Mouse (Mus musculus) CH12.LX (cell line): ENCODE results near the gene Gkn3. TPM values are rescaled to one million over a fixed set of nuclear protein-coding genes. Genes with fewer than 3 reads are reported as not detected.
A peak's percentile ranks its signal among the peaks of the same experiment; 100 is the strongest.

ENCODE experiments used
- DNase-seq: peaks from one replicate; pipeline ENCODE4 v3.0.0-alpha.2; 2013; ENCODE audit errors: extremely low read depth
- H3K27ac ChIP-seq: 2 replicates; pipeline ENCODE4 v1.5.1; 2012; ENCODE audit warnings: low read depth, mild to moderate bottlenecking, control low read depth, moderate library complexity; ENCODE audit not compliant: insufficient read depth
- H3K27me3 ChIP-seq: replicated peaks from 2 replicates; pipeline ENCODE3; 2012; ENCODE audit warnings: inconsistent platforms
- H3K36me3 ChIP-seq, 2 experiments: replicated peaks in 1 of 2; 2 replicates each; pipeline versions ENCODE3 to v1.6.1; 2012; ENCODE audit warnings: inconsistent platforms in 1 of 2, low read length in 1 of 2, mild to moderate bottlenecking in 1 of 2, mixed read lengths in 1 of 2, moderate library complexity in 1 of 2; ENCODE audit not compliant: control insufficient read depth in 1 of 2, insufficient read depth in 1 of 2
- H3K4me1 ChIP-seq, 2 experiments: 2 replicates each; pipeline ENCODE4 v1.6.1; 2012; ENCODE audit warnings: inconsistent platforms in 1 of 2, moderate library complexity in 1 of 2; ENCODE audit not compliant: insufficient read depth in 2 of 2, control insufficient read depth in 1 of 2
- H3K4me2 ChIP-seq: 2 replicates; pipeline ENCODE4 v1.6.1; 2012; ENCODE audit warnings: low read depth, mild to moderate bottlenecking, control low read depth; ENCODE audit not compliant: poor library complexity, insufficient read depth, severe bottlenecking
- H3K4me3 ChIP-seq, 3 experiments: fragments of 150-350 bp in 1 of 3; sonication (generic) in 1 of 3; replicated peaks in 1 of 3; 2 replicates each; pipeline versions ENCODE3 to v1.5.1; 2011 to 2012; ENCODE audit warnings: low read depth in 2 of 3, low read length in 2 of 3, mild to moderate bottlenecking in 2 of 3, moderate library complexity in 2 of 3, control low read depth in 1 of 3, improper control_type of control experiment in 1 of 3, inconsistent platforms in 1 of 3, mixed read lengths in 1 of 3; ENCODE audit not compliant: poor library complexity in 1 of 3
- H3K79me2 ChIP-seq: replicated peaks from 2 replicates; pipeline ENCODE4 v1.6.1; 2012; ENCODE audit warnings: mild to moderate bottlenecking, moderate library complexity; ENCODE audit not compliant: control insufficient read depth, poor library complexity, insufficient read depth, severe bottlenecking; ENCODE audit errors: extremely low read depth
- H3K9ac ChIP-seq: 2 replicates; pipeline ENCODE4 v1.6.1; 2012; ENCODE audit warnings: low read depth, mild to moderate bottlenecking, control low read depth, moderate library complexity; ENCODE audit not compliant: insufficient read depth
- H3K9me3 ChIP-seq: replicated peaks from 2 replicates; pipeline ENCODE3; 2012; ENCODE audit warnings: low read length, inconsistent platforms, mixed read lengths
- CHD2 ChIP-seq: IDR thresholded peaks from 2 replicates; pipeline ENCODE4 v1.6.1; 2011; ENCODE audit warnings: low read length, improper control_type of control experiment
- ELF1 ChIP-seq: IDR thresholded peaks from 2 replicates; pipeline ENCODE4 v1.6.1; 2014; ENCODE audit warnings: low read depth, mild to moderate bottlenecking, inconsistent platforms, low read length, improper control_type of control experiment
- ETS1 ChIP-seq: conservative IDR thresholded peaks from 2 replicates; pipeline ENCODE4 v1.6.1; 2012; ENCODE audit warnings: low read depth, mild to moderate bottlenecking, inconsistent platforms, low read length, improper control_type of control experiment, moderate library complexity
- MAFK ChIP-seq: IDR thresholded peaks from 2 replicates; pipeline ENCODE4 v1.6.1; 2011; ENCODE audit warnings: low read length, improper control_type of control experiment; ENCODE audit not compliant: insufficient replicate concordance
- MAZ ChIP-seq: IDR thresholded peaks from 2 replicates; pipeline ENCODE4 v1.6.1; 2012; ENCODE audit warnings: low read depth, mild to moderate bottlenecking, inconsistent platforms, low read length, improper control_type of control experiment, moderate library complexity
- MXI1 ChIP-seq: IDR thresholded peaks from 2 replicates; pipeline ENCODE4 v1.6.1; 2011; ENCODE audit warnings: mild to moderate bottlenecking, low read depth, low read length, improper control_type of control experiment
- MYC ChIP-seq: IDR thresholded peaks from 2 replicates; pipeline ENCODE4 v1.6.1; 2011; ENCODE audit warnings: low read depth, mild to moderate bottlenecking, improper control_type of control experiment, low read length
- PAX5 ChIP-seq: IDR thresholded peaks from 2 replicates; pipeline ENCODE4 v1.6.1; 2012; ENCODE audit warnings: low read length, inconsistent platforms, mixed read lengths
- RAD21 ChIP-seq: IDR thresholded peaks from 2 replicates; pipeline ENCODE4 v1.6.1; 2011; ENCODE audit warnings: low read depth, mild to moderate bottlenecking, low read length, improper control_type of control experiment, moderate library complexity
- RCOR1 ChIP-seq: conservative IDR thresholded peaks from 2 replicates; pipeline ENCODE4 v1.6.1; 2012; ENCODE audit warnings: low read depth, mild to moderate bottlenecking, inconsistent platforms, low read length, improper control_type of control experiment
- SMC3 ChIP-seq: IDR thresholded peaks from 2 replicates; pipeline ENCODE4 v1.6.1; 2011; ENCODE audit warnings: low read depth, low read length, improper control_type of control experiment
- TBP ChIP-seq: conservative IDR thresholded peaks from 2 replicates; pipeline ENCODE4 v1.6.1; 2011; ENCODE audit warnings: low read depth, low read length, improper control_type of control experiment
- UBTF ChIP-seq: IDR thresholded peaks from 2 replicates; pipeline ENCODE4 v1.6.1; 2012; ENCODE audit warnings: low read depth, mild to moderate bottlenecking, inconsistent platforms, low read length, improper control_type of control experiment, moderate library complexity
- USF1 ChIP-seq: IDR thresholded peaks from 2 replicates; pipeline ENCODE4 v1.6.1; 2014; ENCODE audit warnings: low read depth, mild to moderate bottlenecking, inconsistent platforms, low read length, improper control_type of control experiment
- USF2 ChIP-seq: conservative IDR thresholded peaks from 2 replicates; pipeline ENCODE4 v1.6.1; 2011; ENCODE audit warnings: low read depth, low read length, improper control_type of control experiment
- ZC3H11A ChIP-seq: IDR thresholded peaks from 2 replicates; pipeline ENCODE4 v1.6.1; 2012; ENCODE audit warnings: low read depth, mild to moderate bottlenecking, inconsistent platforms, low read length, improper control_type of control experiment
- ZNF384 ChIP-seq: IDR thresholded peaks from 2 replicates; pipeline ENCODE4 v1.6.1; 2012; ENCODE audit warnings: low read depth, low read length, improper control_type of control experiment, inconsistent platforms
- dilution Hi-C: fragments of 300-500 bp; cut with MboI; formaldehyde crosslinking; loops from 2 replicates; pipeline ENCODE4 v1.14.3; 2020; ENCODE audit warnings: low sequenced_read_pairs; ENCODE audit not compliant: extremely low pct_unique_long_range_greater_than_20kb, extremely low pct_ligation_motif_present
- in situ Hi-C: fragments of 300-500 bp; cut with MboI; formaldehyde crosslinking; loops from 3 replicates; pipeline ENCODE4 v1.14.3; 2019; ENCODE audit warnings: low sequenced_read_pairs, low pct_ligation_motif_present, low pct_unique_long_range_greater_than_20kb, mixed read lengths
- polyA plus RNA-seq: library from polyadenylated mRNA; unstranded; fragments of >175 nt; gene quantifications from 2 replicates; pipeline ENCODE4 v1.2.1, GENCODE M21; 2012; ENCODE audit warnings: low read depth; ENCODE audit not compliant: insufficient read length
- total RNA-seq, 2 experiments: library from RNA; depleted of rRNA; stranded (reverse); fragments of 300-350 nt in 1 of 2; fragments of >200 nt in 1 of 2; gene quantifications; 2 replicates each; pipeline ENCODE4 v1.2.3; 2012 to 2014

Gene Gkn3
- total and polyA plus RNA-seq, 3 experiments, result not detected

GRCm38 (mm10) chr6:87354441-87354840 is 34.3 kb downstream of the Gkn3 start:
- no peaks in the 10 kb centered on the region for H3K27me3 ChIP-seq
- no peaks in the 10 kb centered on the region for H3K9me3 ChIP-seq
- in situ Hi-C loops, result no loop called here
- H3K36me3 ChIP-seq, result no peaks in the 10 kb centered on the region
- TF ChIP-seq CHD2 (no peak), MYC (no peak), UBTF (no peak), ZC3H11A (no peak), PAX5 (no peak), RCOR1 (no peak), USF2 (no peak)
- no peaks in the 10 kb centered on the region for H3K79me2 ChIP-seq
- H3K4me2 ChIP-seq, result no peak overlapping the region
- DNase-seq, result no peak
- H3K4me3 ChIP-seq, result no peak overlapping the region
- H3K9ac ChIP-seq, result no peak overlapping the region
- no peak overlapping the region for H3K27ac ChIP-seq
- dilution Hi-C loops, result no loop called here
- H3K4me1 ChIP-seq, result no peaks in the 10 kb centered on the region

DNA sequence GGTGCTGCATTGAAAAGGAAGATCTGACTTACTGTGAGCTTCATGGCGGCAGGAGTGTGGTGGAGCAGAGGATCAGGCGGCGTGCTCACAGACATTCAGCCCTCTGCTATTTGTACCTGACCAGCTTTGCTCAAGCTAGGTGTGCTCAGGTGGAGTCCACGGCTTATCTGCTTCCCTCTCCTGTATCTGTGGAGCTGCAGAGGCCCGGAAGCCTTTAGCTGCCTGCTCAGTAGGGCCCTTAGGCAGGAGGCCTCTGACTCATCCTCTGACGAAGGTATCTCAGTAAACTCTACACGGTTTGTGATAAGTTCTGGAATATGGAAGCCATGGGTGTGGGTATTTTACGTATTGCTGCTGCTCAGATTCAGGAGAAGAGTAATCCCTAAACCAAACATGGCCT is 37.9 kb downstream of the Gkn3 start, which contains the start of gene Gkn1:
Gkn1 (minus strand) TSS at position 114 of the 400 bp plus-strand sequence.
- H3K4me1 ChIP-seq, result no peaks in the 10 kb centered on the region
- TF ChIP-seq MAZ, result no peak
- TF ChIP-seq ETS1, result no peak
- no peak for TF ChIP-seq RAD21
- TF ChIP-seq USF2, result no peak
- TF ChIP-seq TBP, result no peak
- TF ChIP-seq MYC, result no peak
- TF ChIP-seq SMC3, result no peak
- TF ChIP-seq UBTF, result no peak
- TF ChIP-seq ELF1, result no peak
- no peak for TF ChIP-seq ZNF384
- TF ChIP-seq PAX5, result no peak
- no peak for TF ChIP-seq MXI1
- no peak within 1 kb of the TSS for H3K4me2 ChIP-seq
- H3K79me2 ChIP-seq, result no peaks in the 10 kb centered on the region
- no peak within 1 kb of the TSS for H3K27ac ChIP-seq
- dilution Hi-C loops (no loop called here), in situ Hi-C loops (no loop called here)
- no peak within 1 kb of the TSS for H3K4me3 ChIP-seq
- no peaks in the 10 kb centered on the region for H3K36me3 ChIP-seq
- H3K9ac ChIP-seq, result no peak within 1 kb of the TSS
- no peaks in the 10 kb centered on the region for H3K9me3 ChIP-seq
- no peak for DNase-seq
- H3K27me3 ChIP-seq, result peaks cover 2% of the 10 kb centered on the region

GRCm38 (mm10) chr6:87335935-87336295 is 52.8 kb downstream of the Gkn3 start:
- H3K4me2 ChIP-seq, result peak overlapping the region; percentile 57; the same call in 1 of the 2 replicates
- no peak overlapping the region for H3K4me3 ChIP-seq
- H3K27me3 ChIP-seq, result peaks cover 1% of the 10 kb centered on the region
- H3K4me1 ChIP-seq, result no peaks in the 10 kb centered on the region; a peak in 1 of 4 replicates
- no peaks in the 10 kb centered on the region for H3K79me2 ChIP-seq
- TF ChIP-seq USF1, result no peak
- TF ChIP-seq MAFK, result no peak
- no peak for TF ChIP-seq CHD2
- TF ChIP-seq RAD21, result no peak
- TF ChIP-seq MYC, result no peak
- no peak overlapping the region for H3K27ac ChIP-seq
- no peak overlapping the region for H3K9ac ChIP-seq
- H3K9me3 ChIP-seq, result no peaks in the 10 kb centered on the region
- dilution Hi-C loops, result no loop called here
- H3K36me3 ChIP-seq, result no peaks in the 10 kb centered on the region
- in situ Hi-C loops, result no loop called here
- DNase-seq, result no peak
